Mouse (Mus musculus) T-helper 17 cell (primary cell): Measurements from ENCODE around the gene Phip.

Experiments
- in situ Hi-C, 2 experiments: fragments of 300-600 bp; cut with MboI, MseI; formaldehyde crosslinking; loops; 1 replicate in 1 of 2; 2 replicates in 1 of 2; pipeline ENCODE4 v1.15.1; 2025; ENCODE audit warnings: high pct_unique_total_duplicates in 2 of 2

Gene Phip

GRCm38 (mm10) chr9:82877078-82877477 lies 98.2 kb downstream of the Phip start:
- in situ Hi-C loops: no loop called here

GRCm38 (mm10) chr9:82867698-82868097 lies 107.6 kb downstream of the Phip start:
- in situ Hi-C loops: no loop called here

GRCm38 (mm10) chr9:82866121-82866520 lies 109.2 kb downstream of the Phip start:
- in situ Hi-C loops: no loop called here

GRCm38 (mm10) chr9:82861775-82862430 lies 113.4 kb downstream of the Phip start:
- in situ Hi-C loops: no loop called here

DNA sequence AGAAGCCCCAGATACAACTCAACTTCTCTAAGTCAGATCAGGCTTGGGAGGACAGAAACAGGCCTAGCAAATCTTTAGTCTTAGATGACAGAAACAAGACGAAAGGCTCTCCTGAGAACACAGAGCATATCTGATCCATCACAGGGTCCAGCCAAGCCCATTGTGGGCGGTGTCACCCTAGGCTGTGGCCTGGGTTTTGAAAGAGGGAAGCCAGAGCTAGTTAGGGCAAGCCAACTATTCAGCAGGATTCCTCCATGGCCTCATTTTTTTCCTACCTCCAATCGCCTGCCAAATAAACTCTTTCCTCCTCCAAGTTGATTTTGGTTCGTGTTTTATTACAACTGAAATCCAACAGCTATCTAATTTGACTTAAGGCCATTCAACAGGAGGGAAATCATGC lies 114.0 kb downstream of the Phip start:
- in situ Hi-C loops: no loop called here

DNA sequence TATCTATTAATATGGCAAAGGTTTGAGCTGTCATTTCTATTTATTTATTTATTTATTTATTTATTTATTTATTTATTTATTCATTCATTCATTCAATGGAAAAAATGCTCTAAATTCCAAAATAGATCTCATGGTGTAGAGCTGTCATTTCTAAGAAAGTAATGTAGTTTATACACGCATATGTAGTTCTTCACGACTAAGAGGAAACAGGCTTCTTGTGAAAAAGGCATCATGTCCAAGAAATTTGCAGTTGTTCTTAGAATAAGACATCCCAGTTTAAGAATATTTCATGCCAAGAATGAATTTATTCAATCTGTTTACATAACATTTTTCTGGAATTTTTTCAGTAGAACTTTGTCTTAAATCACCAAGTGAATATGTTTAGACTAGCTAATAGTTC lies 114.5 kb downstream of the Phip start:
- in situ Hi-C loops: no loop called here

GRCm38 (mm10) chr9:82856241-82856640 lies 119.1 kb downstream of the Phip start:
- in situ Hi-C loops: no loop called here

GRCm38 (mm10) chr9:82854973-82855614 lies 120.2 kb downstream of the Phip start:
- in situ Hi-C loops: loop anchor here in 1 of 2 experiments (5.0 kb wide), 1 partner anchor 208 kb away; no protein-coding TSS in a partner anchor

GRCm38 (mm10) chr9:82854040-82854439 lies 121.3 kb downstream of the Phip start:
- in situ Hi-C loops: loop anchor here in 1 of 2 experiments (5.0 kb wide), 1 partner anchor 207 kb away; no protein-coding TSS in a partner anchor

DNA sequence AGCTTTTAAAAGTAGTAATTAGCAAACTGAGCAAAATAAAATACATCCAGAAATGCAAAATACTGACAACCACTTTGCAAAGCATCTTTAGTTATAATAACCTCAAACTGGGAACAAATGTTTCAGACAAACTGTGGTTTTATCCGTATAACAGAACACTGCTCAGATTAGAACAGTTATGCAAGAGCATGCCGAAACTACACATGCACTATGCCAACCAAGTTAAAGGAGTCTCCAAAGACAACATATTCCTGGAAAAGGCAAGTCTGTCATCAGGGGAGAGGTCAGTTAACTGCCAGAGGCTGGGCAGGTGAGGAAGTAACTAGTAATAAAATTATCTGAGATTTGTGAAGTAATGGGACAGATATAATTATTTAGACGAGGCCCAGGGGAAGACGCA lies 132.6 kb downstream of the Phip start:
- in situ Hi-C loops: loop anchor here (25.0 kb wide), 1 partner anchor 1205 kb away; the partner anchor contains the start of gene Htr1b (in 2 of the 2)

DNA sequence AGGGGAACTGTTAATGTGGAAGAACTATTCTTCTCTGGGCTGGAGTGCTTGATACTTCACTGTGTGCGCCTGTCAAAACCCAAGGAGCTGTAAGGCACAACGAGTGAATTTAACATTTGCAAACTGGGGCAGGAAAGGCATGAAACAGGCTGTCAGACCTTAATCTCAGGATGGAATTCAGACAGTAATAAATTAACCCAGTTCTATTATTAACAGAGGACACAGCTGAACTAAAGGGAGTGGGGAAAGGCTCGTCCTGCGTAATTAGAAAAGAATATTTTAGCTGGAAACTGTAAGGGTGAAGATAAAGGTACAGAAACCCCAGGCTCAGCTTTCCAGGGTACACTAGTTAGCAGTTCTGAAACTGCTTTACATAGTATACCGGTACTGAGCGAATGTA lies 139.4 kb downstream of the Phip start:
- in situ Hi-C loops: loop anchor here (25.0 kb wide), 1 partner anchor 1199 kb away; the partner anchor contains the start of gene Htr1b (in 2 of the 2)

DNA sequence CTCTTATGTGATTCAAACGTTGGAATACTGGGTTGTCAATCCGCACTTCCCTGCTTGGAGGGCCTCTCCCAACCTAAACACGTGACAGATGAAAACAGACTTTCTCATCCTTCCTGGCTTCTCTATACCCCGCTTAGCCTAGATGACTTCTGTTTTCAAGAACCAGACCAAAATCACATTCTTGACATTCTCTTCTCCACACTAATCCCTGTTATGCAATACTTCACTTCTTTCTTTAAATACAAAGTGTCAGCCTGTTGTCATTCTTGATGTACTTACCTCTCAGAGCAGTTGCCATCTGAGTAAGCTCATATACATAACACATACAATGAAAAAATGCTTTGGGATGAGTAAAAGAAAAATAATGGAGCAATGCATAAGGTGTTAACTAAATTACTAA lies 143.4 kb downstream of the Phip start:
- in situ Hi-C loops: loop anchor here (25.0 kb wide), 1 partner anchor 1195 kb away; the partner anchor contains the start of gene Htr1b (in 2 of the 2)

DNA sequence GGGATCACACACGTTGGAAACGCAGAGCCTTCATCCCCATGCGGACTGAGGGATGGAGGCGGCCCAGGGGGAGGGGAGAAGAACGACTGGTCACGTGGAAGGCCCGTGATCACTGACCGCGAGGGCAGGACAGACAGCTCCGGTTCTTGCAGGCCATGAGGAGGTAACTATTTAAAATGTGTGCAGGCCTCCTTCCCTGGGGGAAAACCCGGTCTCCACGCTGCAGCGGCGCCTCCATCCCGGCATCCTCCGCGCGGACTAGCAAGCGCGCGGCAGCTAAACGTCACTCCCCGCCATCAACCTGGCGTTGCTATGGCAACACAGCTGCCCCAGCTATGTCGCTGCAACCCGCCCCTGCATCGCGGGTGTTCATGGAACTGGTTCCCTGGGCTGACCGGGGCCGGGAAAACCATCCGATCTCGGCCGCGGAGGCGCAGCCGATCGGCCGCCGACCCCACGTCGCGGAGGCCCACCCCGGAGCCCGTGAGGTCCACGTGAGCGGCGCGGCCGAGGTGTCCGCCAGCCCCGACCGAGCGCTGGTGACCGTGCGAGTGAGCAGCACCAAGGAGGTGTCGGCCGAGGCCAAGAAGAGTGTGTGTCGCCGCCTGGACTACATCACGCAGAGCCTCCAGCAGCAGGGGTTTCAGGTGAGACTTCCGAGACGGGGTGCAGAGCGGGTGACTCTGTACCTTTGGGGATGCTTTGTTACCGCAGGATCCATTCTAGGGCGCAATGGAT lies 145.5 kb downstream of the Phip start:
- in situ Hi-C loops: loop anchor here (25.0 kb wide), 1 partner anchor 1193 kb away; the partner anchor contains the start of gene Htr1b (in 2 of the 2)

DNA sequence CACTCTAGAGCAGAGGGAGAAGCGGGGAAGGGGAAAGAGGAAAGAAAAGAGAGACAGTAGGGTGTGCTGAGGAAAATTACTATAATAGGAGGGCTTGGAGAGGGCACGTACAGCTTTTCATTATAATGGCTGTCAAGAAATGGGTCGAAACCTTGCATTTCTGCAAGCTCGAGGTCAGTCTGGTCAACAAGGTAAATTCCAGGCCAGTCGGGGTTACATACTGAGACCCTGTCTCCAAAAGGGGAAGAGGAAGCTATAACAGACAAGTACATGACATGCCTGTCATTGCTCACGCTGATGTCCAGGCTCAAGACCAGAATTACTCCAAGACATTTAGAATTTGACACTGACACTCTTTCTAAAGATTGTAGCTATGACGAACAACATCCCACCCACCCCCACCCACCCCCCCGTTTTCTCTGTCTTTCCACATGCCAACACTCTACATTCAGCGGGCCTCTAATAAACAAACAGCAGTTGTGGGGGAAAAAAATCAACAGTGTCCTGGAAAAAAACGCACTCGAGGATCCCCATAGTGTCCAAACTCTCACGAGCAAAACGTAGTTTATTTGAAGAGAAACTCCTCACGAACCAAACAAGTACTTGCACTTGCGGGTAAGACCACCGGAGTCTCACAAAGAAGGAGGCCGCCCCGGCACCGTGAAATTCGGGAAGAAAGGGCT lies 146.2 kb downstream of the Phip start, which contains the start of gene Irak1bp1:
Gene Irak1bp1 (plus strand): TSS at position 534 of the 683 bp plus-strand sequence.
- in situ Hi-C loops: loop anchor here (25.0 kb wide), 1 partner anchor 1192 kb away; the partner anchor contains the start of gene Htr1b (in 2 of the 2)

- in situ Hi-C loops: loop anchor here (25.0 kb wide), 1 partner anchor 1189 kb away; the partner anchor contains the start of gene Htr1b (in 2 of the 2)
Measured at GRCm38 (mm10) chr9:82826426-82826825, 148.9 kb downstream of the Phip start.
